Mouse (Mus musculus): ENCODE data around the gene Rdm1.
"Not testable (repeated sequence)": the region's sequence is repeated elsewhere in the genome, so short reads cannot be mapped to it uniquely, and the experiment has no call there.

The Rdm1 gene

DNA sequence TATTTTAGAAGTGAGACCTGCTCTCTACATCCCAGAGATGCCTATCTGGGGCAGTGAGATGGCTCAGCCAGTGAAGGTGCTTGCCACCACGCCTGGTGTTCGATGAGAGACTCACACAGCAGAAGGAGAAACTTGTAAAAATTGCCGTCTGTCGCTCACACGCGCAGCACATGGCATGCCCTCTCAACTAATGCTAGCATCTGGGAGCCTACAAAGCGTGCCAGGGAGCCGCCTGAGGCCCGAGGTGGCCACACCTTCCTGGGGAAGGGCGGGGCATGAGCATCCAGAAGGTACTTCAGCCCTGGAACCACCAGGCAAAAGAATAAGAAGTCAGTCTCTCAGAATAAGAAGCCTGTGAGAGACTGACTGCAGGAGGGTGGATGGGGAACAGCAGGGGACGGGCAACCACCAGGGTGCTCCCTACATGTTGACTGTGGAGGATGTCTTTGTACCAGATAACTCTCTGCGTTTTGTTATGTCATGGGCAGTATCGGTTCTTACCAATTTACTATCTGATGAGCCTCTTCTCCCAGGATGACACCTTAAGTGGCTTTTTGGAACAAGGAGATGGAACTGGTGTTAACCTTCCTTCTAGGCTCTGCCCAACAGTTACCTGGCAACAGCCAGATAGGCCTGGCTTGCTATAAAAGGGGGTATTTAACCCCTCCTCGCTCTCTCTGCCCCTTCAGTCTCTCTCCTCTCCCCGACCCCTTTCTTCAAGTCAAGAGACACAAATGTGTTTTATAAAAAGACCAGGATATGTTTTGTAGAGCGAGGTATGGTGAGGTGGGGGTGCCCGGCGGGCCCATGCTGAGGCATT is 9.8 kb upstream of the Rdm1 start:
- no peak for DNase-seq

DNA sequence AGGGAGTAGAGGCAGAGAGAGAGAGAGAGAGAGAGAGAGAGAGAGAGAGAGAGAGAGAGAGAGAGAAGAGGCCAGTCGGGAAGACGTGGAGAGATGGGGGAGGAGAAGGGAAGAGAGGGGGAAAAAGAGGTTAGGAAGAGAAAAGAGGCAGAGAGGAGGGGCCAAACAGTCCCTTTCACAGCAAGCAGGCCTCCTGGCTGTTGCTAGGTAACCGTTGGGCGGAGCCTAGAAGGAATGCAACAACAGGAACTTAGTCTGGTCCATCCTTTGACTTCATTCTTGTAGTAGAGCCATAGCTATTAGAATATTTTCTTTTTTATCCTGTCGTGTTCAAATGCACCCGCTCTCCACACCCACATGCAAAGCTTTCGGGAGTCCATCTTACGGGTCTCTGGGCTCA is 9.1 kb upstream of the Rdm1 start:
- peak in 1 of 2 experiments; percentile 22 for DNase-seq

DNA sequence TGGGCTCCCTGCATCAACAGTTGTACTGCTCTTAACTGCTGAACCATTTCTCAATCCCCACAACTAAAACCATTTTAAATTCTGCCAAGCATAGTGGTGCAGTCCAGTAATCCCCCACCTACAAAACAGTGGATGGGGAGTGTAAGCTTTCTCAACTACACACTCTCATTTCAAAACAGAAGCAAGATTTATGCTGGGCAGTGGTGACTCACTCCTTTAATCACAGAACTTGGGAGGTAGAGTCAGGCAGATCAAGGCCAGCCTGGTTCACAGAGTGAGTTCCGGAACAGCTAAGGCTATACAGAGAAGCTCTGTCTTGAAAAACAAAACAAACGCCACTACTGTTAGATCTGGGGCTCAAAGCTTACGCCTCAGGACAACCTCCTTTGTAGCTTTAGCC is 8.4 kb upstream of the Rdm1 start:
- no peak for DNase-seq

- DNase-seq: not testable (repeated sequence)
Observed at GRCm38 (mm10) chr11:101620022-101620655, 6.9 kb upstream of the Rdm1 start.

GRCm38 (mm10) chr11:101626649-101626994 is 373 bp upstream of the Rdm1 start:
- DNase-seq: peak in 1 of 2 experiments; percentile 17

- peak; percentile 68 to 78 for DNase-seq
Observed at GRCm38 (mm10) chr11:101627857-101628559, 1.0 kb downstream of the Rdm1 start.

- not testable (repeated sequence) for DNase-seq
Observed at GRCm38 (mm10) chr11:101628733-101629417, 1.9 kb downstream of the Rdm1 start.

GRCm38 (mm10) chr11:101635660-101636059 is 8.7 kb downstream of the Rdm1 start:
- no peak for DNase-seq

GRCm38 (mm10) chr11:101639761-101640160 is 12.8 kb downstream of the Rdm1 start:
- DNase-seq: no peak

- DNase-seq: peak; percentile 49 to 59
Observed at GRCm38 (mm10) chr11:101640857-101641709, 14.1 kb downstream of the Rdm1 start.

DNA sequence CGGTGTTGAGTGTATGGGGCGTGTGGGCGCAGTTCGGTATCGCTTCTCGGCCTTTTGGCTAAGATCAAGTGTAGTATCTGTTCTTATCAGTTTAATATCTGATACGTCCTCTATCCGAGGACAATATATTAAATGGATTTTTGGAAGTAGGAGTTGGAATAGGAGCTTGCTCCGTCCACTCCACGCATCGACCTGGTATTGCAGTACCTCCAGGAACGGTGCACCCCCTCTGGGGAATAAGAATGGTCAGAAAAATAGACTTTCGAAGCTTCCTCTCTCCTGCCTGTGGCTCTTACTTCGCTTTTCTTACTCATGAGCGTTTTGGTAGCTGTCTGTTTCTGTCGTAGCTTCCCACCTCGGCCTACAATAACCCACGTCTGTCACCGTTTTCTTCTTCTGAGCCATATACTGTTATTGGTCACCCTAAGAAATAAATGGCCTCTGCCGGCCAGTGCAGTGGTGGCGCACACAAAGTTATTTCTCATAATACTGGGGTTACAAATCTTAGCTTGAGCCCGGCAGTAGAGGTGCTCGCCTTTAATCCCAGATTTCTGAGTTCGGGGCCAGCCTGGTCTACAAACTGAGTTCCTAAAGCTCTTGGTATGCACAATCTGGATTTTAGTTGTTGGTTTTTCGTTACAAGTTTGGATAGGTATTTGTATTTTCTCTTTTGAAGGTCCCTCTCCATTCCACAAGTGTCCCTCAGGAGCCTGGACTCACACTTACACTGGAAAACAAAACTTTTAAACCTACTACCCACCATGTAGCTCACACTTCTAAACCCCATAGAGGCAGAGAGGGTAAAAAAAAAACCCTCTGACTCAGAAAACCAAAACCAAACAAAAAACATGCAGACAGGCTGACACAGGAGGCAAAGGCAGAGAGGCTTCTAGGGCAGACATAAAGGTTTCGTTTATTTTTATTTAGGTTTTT is 15.0 kb downstream of the Rdm1 start:
- not testable (repeated sequence) for DNase-seq

- no peak for DNase-seq
Observed at GRCm38 (mm10) chr11:101642931-101643330, 15.9 kb downstream of the Rdm1 start.

GRCm38 (mm10) chr11:101644591-101644990 is 17.6 kb downstream of the Rdm1 start:
- DNase-seq: no peak

- DNase-seq: not testable (repeated sequence)
Observed at GRCm38 (mm10) chr11:101645043-101645410, 18.0 kb downstream of the Rdm1 start.

DNA sequence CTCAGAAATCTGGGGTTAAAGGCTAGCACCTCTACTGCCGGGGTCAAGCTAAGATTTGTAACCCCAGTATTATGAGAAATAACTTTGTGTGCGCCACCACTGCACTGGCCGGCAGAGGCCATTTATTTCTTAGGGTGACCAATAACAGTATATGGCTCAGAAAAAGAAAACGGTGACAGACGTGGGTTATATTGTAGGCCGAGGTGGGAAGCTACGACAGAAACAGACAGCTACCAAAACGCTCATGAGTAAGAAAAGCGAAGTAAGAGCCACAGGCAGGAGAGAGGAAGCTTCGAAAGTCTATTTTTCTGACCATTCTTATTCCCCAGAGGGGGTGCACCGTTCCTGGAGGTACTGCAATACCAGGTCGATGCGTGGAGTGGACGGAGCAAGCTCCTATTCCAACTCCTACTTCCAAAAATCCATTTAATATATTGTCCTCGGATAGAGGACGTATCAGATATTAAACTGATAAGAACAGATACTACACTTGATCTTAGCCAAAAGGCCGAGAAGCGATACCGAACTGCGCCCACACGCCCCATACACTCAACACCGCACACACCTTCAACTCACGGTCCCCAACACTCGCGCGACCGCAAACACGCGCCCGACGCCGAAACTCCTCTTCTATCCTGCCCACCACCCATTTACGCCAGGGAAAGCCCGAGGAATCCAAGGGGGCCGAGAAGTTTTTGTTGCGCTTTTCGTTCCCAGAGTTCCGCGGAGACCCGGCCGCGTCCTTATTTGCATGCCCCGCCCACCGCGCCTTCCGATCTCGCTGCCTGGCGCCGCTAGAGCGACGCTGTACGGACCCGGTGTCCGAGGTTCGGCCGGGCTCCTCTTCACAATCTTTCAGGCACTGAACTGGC is 18.7 kb downstream of the Rdm1 start:
- peak in 1 of 2 experiments; percentile 51 for DNase-seq

- not testable (repeated sequence) for DNase-seq
Observed at GRCm38 (mm10) chr11:101646283-101646794, 19.3 kb downstream of the Rdm1 start.

GRCm38 (mm10) chr11:101647093-101647492 is 20.1 kb downstream of the Rdm1 start:
- DNase-seq: not testable (repeated sequence)

- DNase-seq: no peak
Observed at GRCm38 (mm10) chr11:101656356-101656755, 29.4 kb downstream of the Rdm1 start.

GRCm38 (mm10) chr11:101657528-101657885 is 30.5 kb downstream of the Rdm1 start:
- DNase-seq: peak in 1 of 2 experiments; percentile 31
